Mouse (Mus musculus): ENCODE measurements around the gene Fcgr4. TPM values are rescaled to one million over a fixed set of nuclear protein-coding genes. Genes with fewer than 3 reads are reported as not detected.
"Not testable (repeated sequence)": the region's sequence is repeated elsewhere in the genome, so short reads cannot be mapped to it uniquely, and the experiment has no call there.

Gene Fcgr4
- polyA plus RNA-seq, 1 experiment from 2014 or later = 0.62 TPM

- H3K27me3 ChIP-seq (ENCODE audit: control insufficient read depth, insufficient read depth, low read length); H3K36me3 ChIP-seq (ENCODE audit: control insufficient read depth, insufficient read depth, low read length); H3K9ac ChIP-seq (ENCODE audit: low read depth, low read length); H3K9me3 ChIP-seq (ENCODE audit: control insufficient read depth, low read length); H3K4me2 ChIP-seq (replicated peaks; ENCODE audit: low read depth, low read length); ATAC-seq (ENCODE audit: low FRiP score); H3K27ac ChIP-seq (ENCODE audit: low read depth, low read length); H3K4me3 ChIP-seq (ENCODE audit: low read depth, low read length); H3K4me1 ChIP-seq (replicated peaks; ENCODE audit: control insufficient read depth, insufficient read depth, low read length); DNase-seq (ENCODE audit: low spot score): not testable (repeated sequence)
- WGBS = 86% methylated on average over 1 of the region's 1 CpGs
These were observed 37.0 kb upstream of the Fcgr4 start for GRCm38 (mm10) chr1:170981679-170982078.

- Histone ChIP-seq H3K9ac (ENCODE audit: low read depth, low read length) (no peak overlapping the region), H3K9me3 (ENCODE audit: control insufficient read depth, low read length) (no peaks in the 10 kb centered on the region), H3K27me3 (ENCODE audit: control insufficient read depth, insufficient read depth, low read length) (no peaks in the 10 kb centered on the region), H3K36me3 (ENCODE audit: control insufficient read depth, insufficient read depth, low read length) (no peaks in the 10 kb centered on the region), H3K4me2 (replicated peaks; ENCODE audit: low read depth, low read length) (no peak overlapping the region), H3K27ac (ENCODE audit: low read depth, low read length) (no peak overlapping the region), H3K4me1 (replicated peaks; ENCODE audit: control insufficient read depth, insufficient read depth, low read length) (no peaks in the 10 kb centered on the region), H3K4me3 (ENCODE audit: low read depth, low read length) (no peak overlapping the region)
- 92% methylated on average over 2 of the region's 2 CpGs for WGBS
- ATAC-seq (ENCODE audit: low FRiP score) = no peak
- DNase-seq (ENCODE audit: low spot score) = no peak
These were observed 36.4 kb upstream of the Fcgr4 start for GRCm38 (mm10) chr1:170982301-170982700.

GRCm38 (mm10) chr1:170983066-170983465 is 35.7 kb upstream of the Fcgr4 start:
- H3K36me3 ChIP-seq (ENCODE audit: control insufficient read depth, insufficient read depth, low read length) = no peaks in the 10 kb centered on the region
- no peaks in the 10 kb centered on the region for H3K4me1 ChIP-seq (replicated peaks; ENCODE audit: control insufficient read depth, insufficient read depth, low read length)
- H3K27me3 ChIP-seq (ENCODE audit: control insufficient read depth, insufficient read depth, low read length) = no peaks in the 10 kb centered on the region
- no peaks in the 10 kb centered on the region for H3K9me3 ChIP-seq (ENCODE audit: control insufficient read depth, low read length)
- DNase-seq (ENCODE audit: low spot score) (no peak), ATAC-seq (ENCODE audit: low FRiP score) (no peak)
- no peak overlapping the region for H3K4me2 ChIP-seq (replicated peaks; ENCODE audit: low read depth, low read length)
- no peak overlapping the region for H3K4me3 ChIP-seq (ENCODE audit: low read depth, low read length)
- no peak overlapping the region for H3K27ac ChIP-seq (ENCODE audit: low read depth, low read length)
- WGBS = 87% methylated on average over 4 of the region's 4 CpGs
- no peak overlapping the region for H3K9ac ChIP-seq (ENCODE audit: low read depth, low read length)

DNA sequence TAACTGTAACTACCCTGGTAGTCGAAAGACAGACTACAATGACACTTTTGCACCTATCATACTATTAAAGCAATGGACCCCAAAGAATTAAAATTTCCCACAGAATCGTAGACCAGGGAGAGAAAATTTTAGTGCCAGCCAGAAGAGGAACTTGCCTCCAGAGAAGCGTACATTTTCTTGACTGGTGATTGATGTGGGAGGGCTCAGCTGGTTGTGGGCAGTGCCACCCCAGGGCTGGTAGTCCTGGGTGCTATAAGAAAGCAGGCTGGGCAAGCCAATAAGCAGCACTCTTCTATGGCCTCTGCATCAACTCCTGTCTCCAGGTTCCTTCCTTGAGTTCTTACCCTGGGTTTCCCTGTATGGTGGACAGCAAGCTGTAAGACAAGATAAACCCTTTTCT is 33.6 kb upstream of the Fcgr4 start:
- H3K9ac ChIP-seq (ENCODE audit: low read depth, low read length) = no peak overlapping the region
- no peaks in the 10 kb centered on the region for H3K36me3 ChIP-seq (ENCODE audit: control insufficient read depth, insufficient read depth, low read length)
- WGBS = 88% methylated on average over 3 of the region's 3 CpGs
- H3K27ac ChIP-seq (ENCODE audit: low read depth, low read length) = no peak overlapping the region
- ATAC-seq (ENCODE audit: low FRiP score) (no peak), DNase-seq (ENCODE audit: low spot score) (no peak)
- H3K4me2 ChIP-seq (replicated peaks; ENCODE audit: low read depth, low read length) = no peak overlapping the region
- no peak overlapping the region for H3K4me3 ChIP-seq (ENCODE audit: low read depth, low read length)
- H3K27me3 ChIP-seq (ENCODE audit: control insufficient read depth, insufficient read depth, low read length) = no peaks in the 10 kb centered on the region
- no peaks in the 10 kb centered on the region for H3K9me3 ChIP-seq (ENCODE audit: control insufficient read depth, low read length)
- no peaks in the 10 kb centered on the region for H3K4me1 ChIP-seq (replicated peaks; ENCODE audit: control insufficient read depth, insufficient read depth, low read length)

DNA sequence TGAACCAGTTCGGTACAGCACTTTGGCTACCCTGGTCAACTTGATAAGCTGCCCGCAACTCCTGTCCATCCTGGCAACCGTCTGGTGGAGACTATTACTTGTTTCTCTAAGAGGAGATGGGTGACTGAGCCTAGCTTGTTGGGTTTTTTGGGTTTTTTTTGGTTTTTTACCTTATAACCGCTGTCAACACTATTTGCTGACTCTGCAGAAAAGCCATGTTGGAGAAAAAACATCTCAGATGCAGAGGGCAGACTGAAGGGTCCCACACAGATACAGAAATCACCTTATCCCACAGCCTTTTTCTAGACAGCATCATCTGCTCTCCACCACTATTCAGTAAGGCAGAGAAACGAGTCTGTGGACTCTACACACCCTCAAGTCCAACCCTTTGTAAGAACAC is 32.9 kb upstream of the Fcgr4 start:
- ATAC-seq (ENCODE audit: low FRiP score) (no peak), DNase-seq (ENCODE audit: low spot score) (no peak)
- WGBS = 81% methylated on average over 5 of the region's 5 CpGs
- H3K4me2 ChIP-seq (replicated peaks; ENCODE audit: low read depth, low read length) = no peak overlapping the region
- no peak overlapping the region for H3K4me3 ChIP-seq (ENCODE audit: low read depth, low read length)
- no peaks in the 10 kb centered on the region for H3K36me3 ChIP-seq (ENCODE audit: control insufficient read depth, insufficient read depth, low read length)
- H3K9me3 ChIP-seq (ENCODE audit: control insufficient read depth, low read length) = no peaks in the 10 kb centered on the region
- H3K27me3 ChIP-seq (ENCODE audit: control insufficient read depth, insufficient read depth, low read length) = no peaks in the 10 kb centered on the region
- no peak overlapping the region for H3K9ac ChIP-seq (ENCODE audit: low read depth, low read length)
- no peaks in the 10 kb centered on the region for H3K4me1 ChIP-seq (replicated peaks; ENCODE audit: control insufficient read depth, insufficient read depth, low read length)
- H3K27ac ChIP-seq (ENCODE audit: low read depth, low read length) = no peak overlapping the region

GRCm38 (mm10) chr1:170989656-170990055 is 29.1 kb upstream of the Fcgr4 start:
- no peaks in the 10 kb centered on the region for H3K27me3 ChIP-seq (ENCODE audit: control insufficient read depth, insufficient read depth, low read length)

GRCm38 (mm10) chr1:170992550-170992949 is 26.2 kb upstream of the Fcgr4 start:
- Histone ChIP-seq H3K4me2 (replicated peaks; ENCODE audit: low read depth, low read length) (no peak overlapping the region), H3K27me3 (ENCODE audit: control insufficient read depth, insufficient read depth, low read length) (no peaks in the 10 kb centered on the region), H3K4me1 (replicated peaks; ENCODE audit: control insufficient read depth, insufficient read depth, low read length) (no peaks in the 10 kb centered on the region), H3K36me3 (ENCODE audit: control insufficient read depth, insufficient read depth, low read length) (no peaks in the 10 kb centered on the region), H3K27ac (ENCODE audit: low read depth, low read length) (no peak overlapping the region), H3K9ac (ENCODE audit: low read depth, low read length) (no peak overlapping the region), H3K9me3 (ENCODE audit: control insufficient read depth, low read length) (no peaks in the 10 kb centered on the region), H3K4me3 (ENCODE audit: low read depth, low read length) (no peak overlapping the region)
- DNase-seq (ENCODE audit: low spot score) (peak; percentile 13), ATAC-seq (ENCODE audit: low FRiP score) (no peak)
- 58% methylated on average over 5 of the region's 5 CpGs for WGBS

More at GRCm38 (mm10) chr1:170989656-170990055, 29.1 kb upstream of the Fcgr4 start:
- H3K9ac ChIP-seq (ENCODE audit: low read depth, low read length) = no peak overlapping the region
- no peaks in the 10 kb centered on the region for H3K4me1 ChIP-seq (replicated peaks; ENCODE audit: control insufficient read depth, insufficient read depth, low read length)
- WGBS = 79% methylated on average over 9 of the region's 9 CpGs
- no peak overlapping the region for H3K4me3 ChIP-seq (ENCODE audit: low read depth, low read length)
- no peaks in the 10 kb centered on the region for H3K36me3 ChIP-seq (ENCODE audit: control insufficient read depth, insufficient read depth, low read length)
- no peaks in the 10 kb centered on the region for H3K9me3 ChIP-seq (ENCODE audit: control insufficient read depth, low read length)
- H3K4me2 ChIP-seq (replicated peaks; ENCODE audit: low read depth, low read length) = no peak overlapping the region
- no peak for ATAC-seq (ENCODE audit: low FRiP score)
- no peak overlapping the region for H3K27ac ChIP-seq (ENCODE audit: low read depth, low read length)
- DNase-seq (ENCODE audit: low spot score) = no peak

DNA sequence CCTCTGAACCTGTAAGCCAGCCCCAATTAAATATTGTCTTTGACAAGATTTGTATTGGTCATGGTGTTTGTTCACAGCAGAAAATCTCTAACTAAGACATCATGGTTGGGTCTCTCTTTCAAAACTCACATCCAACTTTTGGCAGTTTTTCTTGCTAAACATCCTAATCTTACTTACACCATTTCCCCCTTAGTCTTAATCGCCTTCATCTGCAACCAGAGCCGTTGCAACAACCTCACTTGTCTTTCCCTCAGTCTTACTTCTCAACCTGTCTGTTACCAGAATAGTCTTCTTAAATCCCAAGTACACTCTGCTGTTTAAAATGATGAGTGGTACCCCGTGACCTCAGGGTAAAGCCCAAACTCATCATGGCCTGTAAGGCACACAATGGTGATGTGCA is 22.7 kb upstream of the Fcgr4 start:
- Histone ChIP-seq H3K9me3 (ENCODE audit: control insufficient read depth, low read length) (no peaks in the 10 kb centered on the region), H3K4me3 (ENCODE audit: low read depth, low read length) (no peak overlapping the region), H3K9ac (ENCODE audit: low read depth, low read length) (no peak overlapping the region), H3K4me2 (replicated peaks; ENCODE audit: low read depth, low read length) (no peak overlapping the region), H3K27ac (ENCODE audit: low read depth, low read length) (no peak overlapping the region), H3K4me1 (replicated peaks; ENCODE audit: control insufficient read depth, insufficient read depth, low read length) (no peaks in the 10 kb centered on the region), H3K27me3 (ENCODE audit: control insufficient read depth, insufficient read depth, low read length) (no peaks in the 10 kb centered on the region), H3K36me3 (ENCODE audit: control insufficient read depth, insufficient read depth, low read length) (no peaks in the 10 kb centered on the region)
- WGBS = 84% methylated on average over 3 of the region's 3 CpGs
- ATAC-seq (ENCODE audit: low FRiP score) (no peak), DNase-seq (ENCODE audit: low spot score) (no peak)

DNA sequence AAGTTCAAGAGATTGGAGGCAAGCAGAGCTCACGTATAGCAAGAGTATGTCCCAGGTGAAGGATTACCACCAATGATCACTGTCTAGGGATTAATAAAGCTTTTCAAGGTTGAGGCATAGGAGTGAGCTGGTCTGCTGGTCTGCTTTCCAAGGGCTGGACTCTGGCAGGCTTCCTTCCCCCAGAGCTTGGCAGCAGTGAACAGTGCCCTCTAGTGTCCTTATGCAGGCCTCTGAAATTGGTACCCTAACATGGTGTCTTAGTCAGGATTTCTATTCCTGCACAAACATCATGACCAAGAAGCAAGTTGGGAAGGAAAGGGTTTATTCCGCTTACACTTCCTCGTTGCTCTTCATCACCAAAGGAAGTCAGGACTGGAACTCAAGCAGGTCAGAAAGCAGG is 22.0 kb upstream of the Fcgr4 start:
- Histone ChIP-seq H3K36me3 (ENCODE audit: control insufficient read depth, insufficient read depth, low read length) (no peaks in the 10 kb centered on the region), H3K4me3 (ENCODE audit: low read depth, low read length) (no peak overlapping the region), H3K9me3 (ENCODE audit: control insufficient read depth, low read length) (no peaks in the 10 kb centered on the region), H3K27me3 (ENCODE audit: control insufficient read depth, insufficient read depth, low read length) (no peaks in the 10 kb centered on the region), H3K9ac (ENCODE audit: low read depth, low read length) (no peak overlapping the region), H3K4me2 (replicated peaks; ENCODE audit: low read depth, low read length) (no peak overlapping the region), H3K4me1 (replicated peaks; ENCODE audit: control insufficient read depth, insufficient read depth, low read length) (no peaks in the 10 kb centered on the region), H3K27ac (ENCODE audit: low read depth, low read length) (no peak overlapping the region)
- WGBS = 45% methylated on average over 3 of the region's 3 CpGs
- no peak for ATAC-seq (ENCODE audit: low FRiP score)
- DNase-seq (ENCODE audit: low spot score) = peak; percentile 71

All from hindbrain, embryonic 11.5 days (tissue).